Mouse (Mus musculus) embryonic facial prominence, embryonic 15.5 days (tissue): ENCODE measurements around the gene Rpl36. TPM values are rescaled to one million over a fixed set of nuclear protein-coding genes. Genes with fewer than 3 reads are reported as not detected.

ENCODE experiments used
- ATAC-seq: fragments of 200-750 bp; cut with Nextera tagmentation; 2 replicates; pipeline ENCODE4 v1.8.0; 2017; ENCODE audit warnings: low read depth, moderate TSS enrichment; ENCODE audit not compliant: insufficient number of reproducible peaks, low FRiP score, low TSS enrichment
- H3K27ac ChIP-seq: fragments of 300-500 bp; sonication (generic); replicated peaks from 2 replicates; pipeline ENCODE4 v1.5.1; 2015; ENCODE audit warnings: mild to moderate bottlenecking, inconsistent platforms
- H3K27me3 ChIP-seq: fragments of 300-500 bp; sonication (generic); 2 replicates; pipeline ENCODE4 v1.6.1; 2015; ENCODE audit warnings: inconsistent platforms
- H3K36me3 ChIP-seq: fragments of 300-500 bp; sonication (generic); 2 replicates; pipeline ENCODE4 v1.6.1; 2015; ENCODE audit warnings: mild to moderate bottlenecking, inconsistent platforms
- H3K4me1 ChIP-seq: fragments of 300-500 bp; sonication (generic); 2 replicates; pipeline ENCODE4 v1.6.1; 2015; ENCODE audit warnings: inconsistent platforms
- H3K4me2 ChIP-seq: fragments of 300-500 bp; sonication (generic); replicated peaks from 2 replicates; pipeline ENCODE4 v1.6.1; 2015; ENCODE audit warnings: mild to moderate bottlenecking, inconsistent platforms
- H3K4me3 ChIP-seq: fragments of 300-500 bp; sonication (generic); replicated peaks from 2 replicates; pipeline ENCODE4 v1.5.1; 2015; ENCODE audit warnings: mild to moderate bottlenecking, inconsistent platforms
- H3K9ac ChIP-seq: fragments of 300-500 bp; sonication (generic); 2 replicates; pipeline ENCODE4 v1.6.1; 2015; ENCODE audit warnings: inconsistent platforms
- H3K9me3 ChIP-seq: fragments of 300-500 bp; sonication (generic); replicated peaks from 2 replicates; pipeline ENCODE4 v1.6.1; 2016; ENCODE audit warnings: inconsistent platforms
- WGBS: fragments of 180-500 bp; shearing (Covaris S2); methylation state at CpG from one replicate; pipeline ENCODE4 v1.1.7; 2015; 5-methylcytosine and 5-hydroxymethylcytosine counted together
- polyA plus RNA-seq: library from polyadenylated mRNA; unstranded; fragments of >200 nt; fragmentation: Nextera tagmentation; extraction: Ambion mirVana; gene quantifications from 2 replicates; pipeline ENCODE4 v1.2.1, GENCODE M21; 2015

The Rpl36 gene
- polyA plus RNA-seq, 1 experiment from 2014 or later: 1,905 TPM

- Histone ChIP-seq H3K4me3 (no peak overlapping the region), H3K9me3 (no peaks in the 10 kb centered on the region), H3K27ac (no peak overlapping the region), H3K4me2 (no peak overlapping the region), H3K4me1 (no peaks in the 10 kb centered on the region), H3K36me3 (no peaks in the 10 kb centered on the region), H3K9ac (no peak overlapping the region), H3K27me3 (no peaks in the 10 kb centered on the region)
- 64% methylated on average over 2 of the region's 2 CpGs for WGBS
- no peak for ATAC-seq
Observed at GRCm38 (mm10) chr17:56654771-56655170, 41.6 kb downstream of the Rpl36 start.

GRCm38 (mm10) chr17:56655311-56655710 is 42.1 kb downstream of the Rpl36 start:
- Histone ChIP-seq H3K4me1 (no peaks in the 10 kb centered on the region), H3K36me3 (no peaks in the 10 kb centered on the region), H3K27me3 (no peaks in the 10 kb centered on the region), H3K4me2 (no peak overlapping the region), H3K4me3 (no peak overlapping the region), H3K9ac (no peak overlapping the region), H3K27ac (no peak overlapping the region), H3K9me3 (no peaks in the 10 kb centered on the region)
- no peak for ATAC-seq
- WGBS: 79% methylated on average over 3 of the region's 3 CpGs

GRCm38 (mm10) chr17:56656171-56656570 is 43.0 kb downstream of the Rpl36 start:
- Histone ChIP-seq H3K27me3 (no peaks in the 10 kb centered on the region), H3K27ac (no peak overlapping the region), H3K36me3 (no peaks in the 10 kb centered on the region), H3K4me2 (no peak overlapping the region), H3K9me3 (no peaks in the 10 kb centered on the region), H3K4me3 (no peak overlapping the region), H3K4me1 (no peaks in the 10 kb centered on the region), H3K9ac (no peak overlapping the region)
- WGBS: 82% methylated on average over 6 of the region's 6 CpGs
- ATAC-seq: no peak

GRCm38 (mm10) chr17:56663659-56664058 is 50.4 kb downstream of the Rpl36 start:
- Histone ChIP-seq H3K4me2 (peak overlapping the region; percentile 31; the same call in 1 of the 2 replicates), H3K27ac (no peak overlapping the region), H3K4me3 (no peak overlapping the region), H3K9me3 (no peaks in the 10 kb centered on the region), H3K9ac (no peak overlapping the region), H3K36me3 (no peaks in the 10 kb centered on the region), H3K4me1 (peaks cover 15% of the 10 kb centered on the region), H3K27me3 (peaks cover 8% of the 10 kb centered on the region)
- ATAC-seq: no peak
- WGBS: 50% methylated on average over 3 of the region's 3 CpGs

Other genes starting within 250 kb of the Rpl36 start
- gene Ptprs, start 136.9 kb upstream of the Rpl36 start, polyA plus RNA-seq: 116 and 118 TPM in 2 replicates
- gene Znrf4, start 101.0 kb upstream of the Rpl36 start, polyA plus RNA-seq: not detected in 2 replicates
- gene Gm20219, start 59.0 kb upstream of the Rpl36 start, polyA plus RNA-seq: 13.1 and 16.5 TPM in 2 replicates
- 87.5 and 98.4 TPM in 2 replicates for gene Safb2, start 28.8 kb upstream of the Rpl36 start, polyA plus RNA-seq
- gene Safb, start 28.6 kb upstream of the Rpl36 start, polyA plus RNA-seq: 101 and 109 TPM in 2 replicates
- gene 2410015M20Rik, start 3.6 kb upstream of the Rpl36 start, polyA plus RNA-seq: 262 and 270 TPM in 2 replicates
- gene Lonp1, start 13.5 kb downstream of the Rpl36 start, polyA plus RNA-seq: 49.7 and 50.5 TPM in 2 replicates
- gene Catsperd, start 14.7 kb downstream of the Rpl36 start, polyA plus RNA-seq: 0.45 and 1.0 TPM in 2 replicates
- 90.4 and 91.7 TPM in 2 replicates for gene Ranbp3, start 59.9 kb downstream of the Rpl36 start, polyA plus RNA-seq
- gene Ndufa11, start 104.4 kb downstream of the Rpl36 start, polyA plus RNA-seq: 422 and 425 TPM in 2 replicates
- 23.9 and 26.1 TPM in 2 replicates for gene Vmac, start 104.6 kb downstream of the Rpl36 start, polyA plus RNA-seq
- gene Nrtn, start 144.1 kb downstream of the Rpl36 start, polyA plus RNA-seq: 24.6 and 29.5 TPM in 2 replicates
- 44.4 and 47.8 TPM in 2 replicates for gene Dus3l, start 151.3 kb downstream of the Rpl36 start, polyA plus RNA-seq
- gene Prr22, start 156.8 kb downstream of the Rpl36 start, polyA plus RNA-seq: 0.49 and 1.2 TPM in 2 replicates
- 7.5 and 9.9 TPM in 2 replicates for gene Rfx2, start 217.6 kb downstream of the Rpl36 start, polyA plus RNA-seq